Mouse (Mus musculus): Measurements from ENCODE around the gene Wfikkn2.
"Not testable (repeated sequence)": the region's sequence is repeated elsewhere in the genome, so short reads cannot be mapped to it uniquely, and the experiment has no call there.

The Wfikkn2 gene

GRCm38 (mm10) chr11:94245955-94246788 is at the start of gene Wfikkn2:
Gene Wfikkn2 (minus strand): TSS chr11:94246005.
- peak; percentile 36 for DNase-seq

DNA sequence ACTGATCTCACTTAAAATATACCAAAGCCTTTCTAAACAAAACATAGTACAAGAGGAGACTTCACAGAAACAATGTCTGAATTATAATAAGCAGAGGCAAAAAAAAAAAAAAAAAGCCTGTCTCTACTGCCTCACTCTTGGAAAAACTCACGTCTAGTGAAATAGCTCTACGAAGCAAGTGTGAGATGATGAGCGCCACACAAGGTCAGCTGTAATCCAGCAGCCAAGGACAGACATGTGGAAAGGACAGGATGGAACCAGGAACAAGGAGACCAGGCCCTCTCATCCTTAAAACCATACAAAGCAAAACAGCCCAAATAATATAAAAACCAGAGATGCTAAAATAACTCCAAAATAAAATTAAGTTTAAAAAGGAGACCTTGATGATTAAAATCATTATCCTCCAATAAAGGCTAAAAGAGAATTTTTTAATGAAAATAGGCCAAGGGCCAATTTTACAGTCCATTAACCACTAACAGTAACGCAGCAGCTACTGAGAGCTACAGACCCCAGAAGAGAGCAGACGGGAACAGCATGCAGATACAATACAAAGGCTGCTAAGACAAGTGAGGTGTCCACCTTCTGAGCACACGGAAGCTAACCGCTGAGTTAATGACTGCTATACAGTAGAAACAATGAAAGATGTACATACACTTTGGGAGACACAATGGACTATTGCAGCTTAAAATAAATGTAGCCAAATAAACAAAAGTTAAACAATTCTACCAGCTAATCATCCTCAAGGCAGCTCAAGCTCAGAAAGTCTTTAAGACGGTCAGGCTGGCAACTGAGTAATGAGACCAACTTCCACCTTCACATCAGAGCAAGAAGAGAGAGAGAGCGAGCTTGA is 49.4 kb upstream of the Wfikkn2 start:
- no peak for DNase-seq

- no peak for DNase-seq
Observed at GRCm38 (mm10) chr11:94290062-94290740, 44.4 kb upstream of the Wfikkn2 start.

DNA sequence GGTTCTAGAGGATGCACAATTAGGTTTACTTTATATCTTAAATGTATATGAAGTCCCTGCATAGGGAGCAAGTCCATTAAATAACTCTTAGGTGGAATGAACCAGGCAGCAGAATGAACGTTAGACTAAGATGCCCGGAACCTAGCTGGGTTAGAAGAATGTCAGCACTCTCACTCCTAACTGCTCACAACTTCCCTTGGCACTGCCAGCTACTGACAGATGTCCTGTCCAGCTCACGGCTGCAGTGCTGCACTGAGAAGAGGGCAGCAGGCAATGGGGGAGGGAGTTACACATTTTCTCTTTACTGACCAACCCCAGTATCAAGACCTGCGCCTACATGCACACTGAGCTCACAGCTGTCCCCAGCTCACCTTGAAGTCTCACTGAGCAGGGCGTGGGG is 41.3 kb upstream of the Wfikkn2 start:
- no peak for DNase-seq

DNA sequence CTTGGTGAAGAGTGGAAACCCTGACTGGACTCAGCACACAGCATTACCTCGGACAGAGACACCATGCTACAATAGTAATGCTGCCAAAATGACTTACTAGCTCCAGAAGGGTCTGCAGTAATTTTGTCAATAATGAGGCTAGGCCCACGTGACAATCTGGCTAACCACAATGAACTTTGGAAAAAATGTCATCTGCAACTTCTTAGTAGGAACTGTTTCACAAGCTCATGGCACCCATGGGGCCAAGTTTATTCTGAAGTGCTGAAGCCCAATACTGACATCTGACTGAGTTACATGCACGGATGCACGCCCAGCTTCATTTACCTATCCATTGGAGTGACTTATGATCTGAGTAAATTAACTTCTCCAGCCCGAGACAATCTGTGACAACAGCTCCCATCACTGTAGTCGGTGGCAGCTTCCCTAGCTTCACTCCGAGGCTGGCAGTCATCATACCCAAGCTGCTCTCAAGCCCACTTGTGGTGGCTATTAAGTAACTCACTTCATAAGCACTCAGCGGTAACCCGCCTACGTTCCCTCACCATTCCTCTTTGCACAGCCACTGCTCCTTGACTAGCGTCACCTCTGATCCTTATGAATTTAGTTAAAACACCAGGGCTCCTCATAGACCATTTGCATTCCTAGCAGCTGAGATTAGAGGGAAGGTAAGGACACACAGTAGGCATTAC is 40.2 kb upstream of the Wfikkn2 start:
- no peak for DNase-seq

DNA sequence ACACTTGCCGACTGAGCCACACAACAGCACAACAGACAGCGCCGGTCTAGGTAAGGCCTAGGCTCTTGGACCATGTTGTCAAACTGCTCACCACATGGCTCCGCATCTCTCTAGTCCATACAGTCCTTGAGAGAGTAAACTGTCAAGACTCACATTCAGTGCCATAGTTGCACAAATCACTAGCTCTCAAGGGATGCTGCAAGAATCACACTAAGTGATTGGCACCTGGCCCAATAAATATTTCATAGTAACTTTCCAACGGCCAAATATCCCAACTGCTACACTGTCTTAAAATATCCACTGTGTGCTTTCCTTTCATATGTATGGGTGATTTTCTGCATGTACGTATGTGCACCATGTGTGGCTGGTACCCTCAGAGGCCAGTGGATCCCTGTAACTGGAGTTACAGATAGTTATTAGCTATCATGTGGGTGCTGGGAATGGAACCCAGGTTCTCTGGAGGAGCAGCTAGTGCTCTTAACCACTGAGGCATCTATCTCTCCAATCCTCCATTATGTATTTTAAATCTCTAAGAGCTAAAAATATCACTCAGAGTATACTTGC is 37.8 kb upstream of the Wfikkn2 start:
- DNase-seq, result no peak

GRCm38 (mm10) chr11:94282291-94282690 is 36.5 kb upstream of the Wfikkn2 start:
- DNase-seq, result no peak

- DNase-seq, result no peak
Observed at GRCm38 (mm10) chr11:94281199-94282181, 35.7 kb upstream of the Wfikkn2 start, which contains the start of gene Gm21885. Gene Gm21885 (plus strand): TSS chr11:94281873.

DNA sequence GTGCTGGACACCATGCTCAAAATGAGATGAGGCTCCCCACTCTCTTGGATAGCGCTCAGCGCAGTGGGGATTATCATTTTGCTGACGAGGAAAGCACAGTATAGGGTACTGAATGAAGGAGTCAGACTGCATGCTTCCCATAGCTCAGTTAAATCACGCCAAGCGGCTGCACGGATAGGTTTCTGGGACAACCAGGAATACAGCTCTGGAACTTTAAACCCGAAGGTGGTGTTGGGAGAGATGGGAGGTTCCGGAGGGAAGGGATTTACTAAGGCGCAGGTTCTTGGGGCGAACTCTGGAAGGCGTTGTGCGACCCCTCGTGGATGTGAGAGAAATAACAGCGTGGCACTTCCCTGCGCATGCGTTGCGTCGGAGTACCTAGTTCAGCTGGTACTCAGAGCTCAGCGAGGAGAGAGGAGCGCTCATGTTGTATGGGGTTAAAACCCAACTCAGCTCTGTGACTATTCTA is 31.1 kb upstream of the Wfikkn2 start:
- peak; percentile 88 for DNase-seq

GRCm38 (mm10) chr11:94275686-94276085 is 29.9 kb upstream of the Wfikkn2 start:
- no peak for DNase-seq

GRCm38 (mm10) chr11:94275226-94275625 is 29.4 kb upstream of the Wfikkn2 start:
- DNase-seq, result no peak

DNA sequence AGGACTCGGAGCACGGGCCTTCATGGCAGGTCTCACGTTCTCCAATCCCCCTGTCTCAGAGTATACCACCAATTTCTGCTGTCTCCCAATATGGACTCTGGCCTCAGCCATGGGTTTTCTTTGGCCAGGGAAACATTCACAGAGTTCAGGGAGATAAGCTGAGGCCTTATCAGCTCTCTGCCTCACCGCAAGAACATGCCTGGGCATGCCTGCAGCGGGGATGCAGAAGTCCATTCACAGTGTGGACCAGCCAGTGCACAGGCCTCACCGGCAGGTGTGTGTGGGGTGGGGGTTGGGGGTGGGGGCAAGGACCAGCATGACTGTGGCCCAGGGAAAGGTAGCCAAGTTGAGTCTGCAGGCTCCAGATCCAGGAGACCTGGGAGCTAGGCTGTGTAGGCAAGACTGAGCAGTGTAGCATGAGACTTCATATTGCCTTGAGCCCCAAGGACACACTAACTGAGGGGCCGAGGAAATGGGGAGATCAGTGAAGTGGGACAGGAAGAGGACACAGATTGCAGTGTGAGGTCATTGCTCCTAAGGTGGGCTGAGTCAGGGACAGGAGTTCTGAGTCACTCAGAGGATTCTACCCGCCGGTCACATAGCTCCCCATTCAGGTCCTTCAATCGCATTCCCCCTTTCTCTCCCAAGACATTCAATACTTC is 28.5 kb upstream of the Wfikkn2 start:
- no peak for DNase-seq

GRCm38 (mm10) chr11:94272960-94273927 is 27.4 kb upstream of the Wfikkn2 start:
- no peak for DNase-seq

DNA sequence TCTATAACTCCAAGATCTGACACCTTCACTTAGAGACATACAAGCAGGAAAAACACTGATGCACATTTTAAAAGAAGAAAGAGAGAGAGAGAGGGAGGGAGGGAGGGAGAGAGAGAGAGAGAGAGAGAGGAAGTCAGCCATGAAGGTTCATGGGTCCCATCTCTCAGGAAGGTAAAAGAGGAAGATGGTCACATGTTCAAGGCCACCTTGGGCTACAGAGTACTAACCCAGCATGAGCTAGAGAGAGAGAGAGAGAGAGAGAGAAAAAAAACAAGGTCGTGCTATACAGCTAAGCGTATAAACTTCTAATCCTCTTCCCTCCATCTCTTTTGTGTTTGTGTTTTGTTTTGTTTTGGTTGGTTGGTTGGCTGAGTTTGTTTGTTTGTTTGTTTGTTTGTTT is 25.2 kb upstream of the Wfikkn2 start:
- no peak for DNase-seq

DNA sequence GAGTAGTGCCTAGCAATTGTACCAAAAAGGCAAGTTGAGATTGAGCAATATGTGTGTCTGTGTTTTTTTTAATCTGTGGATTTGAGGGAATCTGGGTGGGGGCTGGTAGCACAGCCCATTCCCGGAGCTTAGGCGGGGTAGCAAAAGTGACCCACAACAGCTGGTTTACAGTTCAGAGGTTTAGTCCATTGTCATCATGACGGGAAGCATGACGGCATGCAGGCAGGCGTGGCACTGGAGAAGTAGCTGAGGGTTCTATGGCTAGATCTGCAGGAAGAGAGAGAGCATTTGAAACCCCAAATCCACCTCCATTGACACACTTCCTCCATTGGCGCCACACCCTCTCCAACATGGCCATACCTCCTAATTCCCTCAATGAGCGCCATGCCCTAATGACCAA is 24.1 kb upstream of the Wfikkn2 start:
- DNase-seq, result no peak

GRCm38 (mm10) chr11:94268761-94269160 is 23.0 kb upstream of the Wfikkn2 start:
- no peak for DNase-seq

- DNase-seq, result not testable (repeated sequence)
Observed at GRCm38 (mm10) chr11:94266155-94266554, 20.4 kb upstream of the Wfikkn2 start.

GRCm38 (mm10) chr11:94265134-94265785 is 19.5 kb upstream of the Wfikkn2 start:
- DNase-seq, result peak; percentile 33

Measured in right cerebral cortex, postnatal 25 days (tissue).